Mouse (Mus musculus) embryonic fibroblast, embryonic 13.5 days (primary cell): Measurements from ENCODE around the gene Slc2a10.

Experiments
- CTCF ChIP-seq: IDR thresholded peaks from 2 replicates; pipeline ENCODE4 v1.5.1; 2011; ENCODE audit warnings: mild to moderate bottlenecking, control low read depth, low read length, moderate library complexity, borderline replicate concordance; ENCODE audit not compliant: insufficient read depth
- POLR2A ChIP-seq: IDR thresholded peaks from 2 replicates; pipeline ENCODE4 v1.6.1; 2011; ENCODE audit warnings: low read depth, mild to moderate bottlenecking, control low read depth, low read length, moderate library complexity

DNA sequence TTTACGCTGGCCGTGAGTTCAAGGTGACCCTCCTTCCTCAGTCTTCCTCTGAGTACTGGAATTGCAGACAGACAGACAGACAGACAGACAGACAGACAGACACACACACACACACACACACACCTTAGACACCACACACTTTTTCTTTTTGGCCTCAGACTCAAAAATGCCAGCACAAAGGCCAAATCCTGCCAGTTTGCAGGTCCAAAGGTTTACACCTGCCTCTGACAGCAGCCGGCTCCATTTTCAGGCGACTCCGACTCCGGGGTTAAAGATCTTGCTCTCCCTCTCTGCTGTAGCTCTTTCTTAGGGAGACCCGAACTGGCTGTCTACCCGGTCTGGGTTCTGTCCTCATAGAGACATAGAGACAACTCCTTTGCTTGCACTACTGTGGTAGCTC, 60.5 kb downstream of the Slc2a10 start:
- TF ChIP-seq CTCF, result no peak
- no peak for TF ChIP-seq POLR2A
